Mouse (Mus musculus): ENCODE measurements around the gene Cd101. TPM values are rescaled to one million over a fixed set of nuclear protein-coding genes. Genes with fewer than 3 reads are reported as not detected.

Cd101 gene
- 0.14 and 0.26 TPM in 2 replicates for polyA plus RNA-seq (2015; fragmentation: Nextera tagmentation; extraction: Ambion mirVana)

DNA sequence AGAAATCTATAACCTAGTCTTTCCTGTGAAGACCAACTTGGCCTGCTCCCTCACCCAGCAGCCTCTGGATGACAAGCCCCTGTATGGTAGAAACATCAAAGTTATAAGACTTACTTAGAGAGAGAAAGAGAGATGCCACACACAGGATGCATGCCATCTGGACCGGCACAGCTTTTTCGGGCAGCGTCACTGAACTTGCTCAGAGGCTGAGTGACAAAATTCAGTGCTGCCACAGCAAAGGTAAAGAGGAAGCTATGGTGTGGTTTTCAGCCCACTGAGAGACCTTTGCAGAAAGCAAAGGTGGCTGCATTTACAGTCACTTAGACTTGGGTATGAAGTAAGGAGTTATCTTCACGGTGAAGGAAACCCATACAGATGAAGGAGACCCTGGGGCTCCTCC lies at the start of gene Cd101:
Cd101 (minus strand) TSS at position 218 of the 400 bp plus-strand sequence.
- Histone ChIP-seq H3K4me2 (no peak within 1 kb of the TSS), H3K27ac (no peak within 1 kb of the TSS), H3K4me1 (no peaks in the 10 kb centered on the region), H3K27me3 (replicated peaks) (no peaks in the 10 kb centered on the region), H3K36me3 (no peaks in the 10 kb centered on the region), H3K9ac (no peak within 1 kb of the TSS), H3K4me3 (replicated peaks) (no peak within 1 kb of the TSS), H3K9me3 (no peaks in the 10 kb centered on the region)
- no peak for ATAC-seq (ENCODE audit: insufficient read depth, low FRiP score, low read depth)
- 83% methylated on average over 4 of the region's 4 CpGs for WGBS

DNA sequence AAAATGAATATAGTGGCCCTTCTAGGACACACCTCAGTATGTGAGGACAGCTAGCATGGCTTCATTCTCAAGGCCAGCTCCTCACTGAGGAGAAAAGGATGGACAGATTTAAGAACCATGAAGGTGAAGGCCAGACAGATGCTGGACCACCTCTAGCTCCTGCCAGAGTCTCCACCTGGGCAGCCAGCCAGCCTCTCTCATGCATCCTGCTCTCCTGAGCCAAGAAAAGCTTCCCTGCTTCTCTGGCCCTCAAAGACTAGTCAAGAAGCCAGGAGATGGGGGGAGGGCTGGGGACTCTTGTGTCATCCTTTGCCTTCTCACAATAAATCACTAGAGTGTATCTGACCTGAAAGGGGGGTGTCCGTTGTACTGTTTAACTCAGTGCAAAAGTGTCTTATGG lies 49.0 kb upstream of the Cd101 start:
- 71% methylated on average over 1 of the region's 1 CpGs for WGBS
- no peak overlapping the region for H3K9ac ChIP-seq
- H3K9me3 ChIP-seq = no peaks in the 10 kb centered on the region
- ATAC-seq (ENCODE audit: insufficient read depth, low FRiP score, low read depth) = no peak
- no peaks in the 10 kb centered on the region for H3K27me3 ChIP-seq (replicated peaks)
- no peak overlapping the region for H3K4me3 ChIP-seq (replicated peaks)
- peaks cover 10% of the 10 kb centered on the region; the same call in 1 of the 2 replicates for H3K4me1 ChIP-seq
- no peak overlapping the region for H3K4me2 ChIP-seq
- peaks cover 7% of the 10 kb centered on the region; the same call in 1 of the 2 replicates for H3K36me3 ChIP-seq
- H3K27ac ChIP-seq = no peak overlapping the region

DNA sequence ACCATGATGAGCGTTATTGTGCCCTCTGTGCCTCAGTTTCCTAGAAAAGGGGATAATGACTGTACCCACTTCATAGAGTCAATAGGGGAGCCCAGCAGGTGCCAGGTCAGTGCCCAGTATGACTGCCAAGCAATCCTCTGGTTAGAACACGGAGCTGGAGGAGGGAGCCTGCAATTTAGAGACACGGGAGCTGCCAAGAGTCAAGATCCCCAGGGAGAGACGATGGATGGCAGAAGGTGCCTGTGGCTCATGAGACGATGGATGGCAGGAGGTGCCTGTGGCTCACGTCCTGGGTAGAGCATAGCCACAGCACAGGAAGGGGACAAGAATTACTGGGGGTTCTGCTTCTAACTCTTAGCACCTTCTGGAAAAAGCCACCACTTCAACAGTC lies 48.3 kb upstream of the Cd101 start:
- Histone ChIP-seq H3K4me2 (no peak overlapping the region), H3K36me3 (peaks cover 9% of the 10 kb centered on the region; the same call in 1 of the 2 replicates), H3K27me3 (replicated peaks) (no peaks in the 10 kb centered on the region), H3K27ac (no peak overlapping the region), H3K4me3 (replicated peaks) (no peak overlapping the region), H3K9me3 (no peaks in the 10 kb centered on the region), H3K9ac (no peak overlapping the region), H3K4me1 (peaks cover 12% of the 10 kb centered on the region; the same call in 1 of the 2 replicates)
- ATAC-seq (ENCODE audit: insufficient read depth, low FRiP score, low read depth) = no peak
- whole genome bisulfite sequencing = 77% methylated on average over 6 of the region's 6 CpGs

DNA sequence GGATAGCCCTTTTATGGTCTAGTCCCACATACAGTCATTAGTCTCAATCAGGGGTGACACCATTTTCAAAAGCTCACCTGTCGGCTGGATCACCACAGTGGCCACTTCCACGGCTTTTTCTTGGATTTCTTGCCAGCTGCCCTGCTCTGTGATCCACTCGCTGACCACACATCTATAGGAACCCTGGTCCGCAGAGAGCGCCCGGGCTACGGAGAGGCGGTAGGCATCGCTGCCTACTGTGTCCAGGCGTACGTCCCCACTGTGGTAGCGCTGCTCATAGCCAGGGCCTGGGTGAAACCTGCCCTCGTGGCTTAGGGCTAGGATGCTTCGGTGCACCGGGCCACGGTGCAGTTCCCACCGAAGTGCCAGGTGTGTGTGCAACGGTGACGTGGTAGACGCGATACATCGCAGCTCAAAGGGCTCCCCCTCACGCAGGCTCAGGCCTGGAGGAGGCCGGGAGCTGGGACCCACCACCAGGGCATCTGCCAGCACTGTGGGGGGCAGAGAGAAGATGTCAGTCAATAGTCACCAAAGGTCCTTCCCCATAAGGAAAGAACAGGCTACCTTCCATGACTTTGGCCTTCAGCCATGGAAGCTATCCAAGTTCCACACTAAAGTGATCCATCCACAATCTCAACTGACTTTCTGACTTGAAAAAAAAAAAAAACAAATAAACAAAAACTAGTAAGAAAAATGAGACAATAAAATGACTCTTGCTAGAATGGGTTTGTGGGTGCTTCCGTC lies 47.8 kb upstream of the Cd101 start:
- WGBS = 96% methylated on average over 25 of the region's 25 CpGs
- H3K9ac ChIP-seq = no peak overlapping the region

DNA sequence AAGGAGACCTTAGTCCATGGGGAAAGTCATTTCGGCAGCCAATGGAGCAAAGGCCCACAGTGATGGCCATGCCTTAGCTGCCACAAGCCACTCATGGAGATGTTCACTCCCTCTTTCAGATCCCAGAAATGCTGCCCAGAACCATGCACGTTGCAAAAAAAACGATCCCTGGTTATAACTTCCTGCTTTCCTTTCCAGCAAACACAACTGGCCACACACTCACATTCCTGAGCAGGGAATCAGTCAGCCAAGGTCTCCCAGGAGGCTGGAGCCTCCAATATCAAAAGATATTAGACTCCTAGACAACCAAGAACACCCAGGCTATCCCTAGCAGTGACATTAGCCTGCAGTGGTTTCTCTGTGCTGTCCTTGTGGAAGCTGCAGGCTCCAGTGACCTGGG lies 46.5 kb upstream of the Cd101 start:
- 47% methylated on average over 3 of the region's 3 CpGs for WGBS
- Histone ChIP-seq H3K36me3 (peaks cover 12% of the 10 kb centered on the region; the same call in 1 of the 2 replicates), H3K4me3 (replicated peaks) (no peak overlapping the region), H3K27me3 (replicated peaks) (no peaks in the 10 kb centered on the region), H3K9ac (no peak overlapping the region), H3K4me2 (no peak overlapping the region), H3K4me1 (peaks cover 19% of the 10 kb centered on the region; the same call in 1 of the 2 replicates), H3K9me3 (no peaks in the 10 kb centered on the region), H3K27ac (no peak overlapping the region)
- no peak for ATAC-seq (ENCODE audit: insufficient read depth, low FRiP score, low read depth)

More for the DNA sequence above, 47.8 kb upstream of the Cd101 start:
- H3K27ac ChIP-seq = no peak overlapping the region
- H3K4me2 ChIP-seq = no peak overlapping the region
- H3K4me1 ChIP-seq = peaks cover 15% of the 10 kb centered on the region; the same call in 1 of the 2 replicates
- ATAC-seq (ENCODE audit: insufficient read depth, low FRiP score, low read depth) = no peak
- H3K27me3 ChIP-seq (replicated peaks) = no peaks in the 10 kb centered on the region
- no peak overlapping the region for H3K4me3 ChIP-seq (replicated peaks)
- H3K36me3 ChIP-seq = peaks cover 12% of the 10 kb centered on the region; the same call in 1 of the 2 replicates
- no peaks in the 10 kb centered on the region for H3K9me3 ChIP-seq

DNA sequence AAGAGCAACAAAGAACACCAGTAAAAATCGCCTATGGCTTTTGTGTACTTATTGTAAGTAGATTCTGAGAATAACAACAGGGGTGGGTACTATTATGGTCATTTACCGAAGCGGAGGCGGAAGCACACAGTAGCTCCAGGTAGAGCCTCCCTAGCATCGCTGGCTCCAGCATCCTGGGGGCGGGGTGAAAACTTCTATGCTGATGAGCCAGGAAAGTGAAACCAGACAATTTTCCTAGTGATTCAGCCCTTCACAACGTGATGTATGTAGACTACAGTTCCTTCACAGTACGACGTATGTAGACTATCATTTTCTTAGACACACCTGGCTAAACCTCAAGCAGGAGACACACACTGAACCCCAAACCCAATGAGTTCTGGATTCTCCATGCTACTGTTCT lies 44.0 kb upstream of the Cd101 start:
- H3K9me3 ChIP-seq = no peaks in the 10 kb centered on the region
- H3K27me3 ChIP-seq (replicated peaks) = no peaks in the 10 kb centered on the region
- WGBS = 74% methylated on average over 9 of the region's 9 CpGs
- peaks cover 12% of the 10 kb centered on the region; the same call in 1 of the 2 replicates for H3K36me3 ChIP-seq
- H3K4me3 ChIP-seq (replicated peaks) = no peak overlapping the region
- no peak overlapping the region for H3K9ac ChIP-seq
- H3K4me1 ChIP-seq = peaks cover 25% of the 10 kb centered on the region; the same call in 1 of the 2 replicates
- ATAC-seq (ENCODE audit: insufficient read depth, low FRiP score, low read depth) = no peak
- H3K4me2 ChIP-seq = no peak overlapping the region
- no peak overlapping the region for H3K27ac ChIP-seq

DNA sequence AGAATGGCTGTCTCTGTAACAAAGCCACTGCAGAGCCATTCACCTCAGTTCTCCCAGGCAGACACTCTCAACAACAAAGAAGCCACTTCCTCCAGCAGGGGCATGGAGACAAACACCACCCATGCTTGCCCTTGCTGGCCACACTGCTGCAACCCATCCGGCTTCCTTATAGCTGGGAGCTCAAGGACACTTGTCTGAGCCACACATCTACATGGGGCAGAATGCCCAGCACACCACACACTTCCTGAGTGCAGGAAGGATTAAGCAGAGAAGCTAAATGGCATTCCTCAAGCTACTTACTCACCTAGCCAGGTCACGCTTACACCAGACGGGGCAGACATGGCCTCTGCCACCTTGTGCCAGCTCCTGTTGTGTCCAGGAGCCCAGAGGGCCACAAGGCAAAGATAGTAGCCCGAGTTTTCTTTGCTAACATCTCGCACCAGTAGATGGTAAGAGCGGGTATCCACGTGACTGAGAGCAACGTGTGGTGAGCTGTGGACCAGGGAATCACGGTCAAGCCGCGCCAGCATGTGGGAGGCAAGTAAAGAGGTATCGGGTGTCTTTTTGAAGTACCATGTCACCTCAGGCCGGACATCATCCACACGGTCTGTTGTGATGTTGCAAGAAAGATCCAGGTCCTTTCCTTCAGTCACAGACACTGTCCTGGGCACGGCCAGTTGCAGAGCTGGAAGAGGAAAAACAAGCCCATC lies 43.3 kb upstream of the Cd101 start:
- no peak for ATAC-seq (ENCODE audit: insufficient read depth, low FRiP score, low read depth)
- Histone ChIP-seq H3K4me1 (peaks cover 24% of the 10 kb centered on the region; the same call in 1 of the 2 replicates), H3K27ac (no peak overlapping the region), H3K36me3 (peaks cover 12% of the 10 kb centered on the region; the same call in 1 of the 2 replicates), H3K9ac (no peak overlapping the region), H3K4me2 (no peak overlapping the region), H3K9me3 (no peaks in the 10 kb centered on the region), H3K4me3 (replicated peaks) (no peak overlapping the region), H3K27me3 (replicated peaks) (no peaks in the 10 kb centered on the region)
- WGBS = 84% methylated on average over 15 of the region's 15 CpGs

DNA sequence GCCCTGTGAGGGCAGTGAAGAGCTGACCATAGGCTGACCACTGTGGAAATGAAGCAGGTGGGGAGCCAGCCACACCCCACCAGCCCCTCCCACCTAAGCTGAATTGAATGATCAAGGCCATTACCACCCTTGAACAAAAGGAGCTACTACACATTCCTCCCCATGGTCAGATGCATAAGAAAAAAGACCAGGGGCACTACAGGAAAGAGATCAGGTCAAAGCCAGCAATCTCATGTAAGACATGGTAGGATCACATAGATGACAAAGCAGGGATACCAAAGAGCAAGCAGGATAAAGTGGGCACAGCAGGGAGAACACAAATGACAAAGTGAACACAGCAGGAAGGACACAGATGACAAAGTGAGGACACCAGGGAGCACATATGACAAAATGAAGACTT lies 42.2 kb upstream of the Cd101 start:
- H3K27ac ChIP-seq = peak overlapping the region; percentile 71; the same call in 1 of the 2 replicates
- peaks cover 29% of the 10 kb centered on the region; the same call in 1 of the 2 replicates for H3K4me1 ChIP-seq
- H3K4me3 ChIP-seq (replicated peaks) = no peak overlapping the region
- H3K27me3 ChIP-seq (replicated peaks) = no peaks in the 10 kb centered on the region
- no peak overlapping the region for H3K4me2 ChIP-seq
- H3K9ac ChIP-seq = no peak overlapping the region
- ATAC-seq (ENCODE audit: insufficient read depth, low FRiP score, low read depth) = no peak
- peaks cover 12% of the 10 kb centered on the region; the same call in 1 of the 2 replicates for H3K36me3 ChIP-seq
- H3K9me3 ChIP-seq = no peaks in the 10 kb centered on the region

DNA sequence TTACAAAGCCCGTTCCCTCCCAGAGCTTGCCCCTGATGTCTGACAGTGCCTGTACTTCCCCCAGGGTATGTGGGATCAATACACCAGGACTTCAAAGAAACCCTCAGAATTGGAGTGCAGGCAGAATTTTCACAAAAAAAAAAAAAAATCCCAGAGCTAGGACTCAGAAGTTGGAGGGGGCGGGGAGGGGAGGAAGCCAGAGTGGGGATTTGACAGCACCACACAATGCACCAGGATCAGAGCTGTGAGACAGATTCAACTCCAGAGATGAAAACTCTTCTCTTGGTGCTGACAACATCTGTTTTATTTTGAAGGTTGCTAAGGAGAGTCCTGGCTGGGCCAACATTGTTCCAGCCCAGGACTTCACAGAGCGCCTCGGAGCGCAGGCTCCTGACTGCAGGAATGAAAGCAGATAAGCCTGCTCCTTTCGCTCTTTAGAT lies 41.5 kb upstream of the Cd101 start:
- Histone ChIP-seq H3K27me3 (replicated peaks) (no peaks in the 10 kb centered on the region), H3K36me3 (peaks cover 9% of the 10 kb centered on the region; the same call in 1 of the 2 replicates), H3K4me3 (replicated peaks) (no peak overlapping the region), H3K4me1 (peaks cover 28% of the 10 kb centered on the region; the same call in 1 of the 2 replicates), H3K9me3 (no peaks in the 10 kb centered on the region), H3K9ac (no peak overlapping the region), H3K4me2 (no peak overlapping the region), H3K27ac (peak overlapping the region; percentile 71)
- ATAC-seq (ENCODE audit: insufficient read depth, low FRiP score, low read depth) = no peak
- 37% methylated on average over 6 of the region's 6 CpGs for WGBS

DNA sequence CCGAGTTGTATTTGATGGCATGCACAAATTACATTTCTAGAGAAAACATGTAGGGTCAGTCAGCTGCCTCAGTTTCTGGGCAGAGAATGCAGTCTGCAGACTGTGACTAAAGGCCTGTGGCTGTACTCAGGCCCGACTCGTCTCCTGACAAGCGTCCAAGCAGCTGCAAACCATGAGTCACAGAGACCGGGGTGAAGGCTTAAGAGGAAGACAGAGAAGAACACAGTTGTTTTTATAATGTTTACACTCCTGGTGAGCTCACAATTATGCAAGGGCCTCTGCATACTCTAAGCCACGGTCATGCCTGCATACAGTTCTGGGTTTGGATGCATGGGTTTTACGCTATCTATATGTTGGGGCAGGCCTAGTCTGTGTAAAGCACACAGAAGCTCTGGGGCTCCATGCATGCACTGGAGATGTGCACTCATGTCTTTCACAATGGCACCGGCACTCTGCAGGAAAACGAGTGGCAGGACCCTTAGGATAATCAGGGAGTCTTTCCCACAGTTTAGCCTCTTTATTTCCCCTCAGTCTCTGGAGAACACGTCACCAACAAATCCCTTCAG lies 41.0 kb upstream of the Cd101 start:
- peak overlapping the region; percentile 71 for H3K27ac ChIP-seq
- peak; percentile 62; the same call in 1 of the 2 replicates for ATAC-seq (ENCODE audit: insufficient read depth, low FRiP score, low read depth)

DNA sequence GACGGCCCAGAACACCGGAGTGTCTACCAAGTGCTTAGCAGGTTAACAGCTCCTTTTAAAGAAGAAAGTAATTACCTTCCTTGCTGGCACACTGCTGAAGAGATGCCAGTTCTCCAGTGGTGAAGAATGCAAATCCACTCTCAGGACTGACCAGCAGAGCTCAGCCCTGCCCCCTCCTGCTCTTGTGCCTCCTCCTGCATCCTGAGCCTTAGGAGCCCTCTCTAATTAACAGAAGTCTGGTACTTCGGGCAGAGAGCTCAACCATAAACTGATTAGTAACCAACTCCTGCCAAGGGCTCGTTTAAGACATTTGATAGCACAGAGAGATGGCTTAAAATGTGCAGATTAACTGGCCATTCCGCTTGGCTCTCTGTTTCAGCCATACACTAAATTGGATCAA lies 39.3 kb upstream of the Cd101 start:
- Histone ChIP-seq H3K27ac (no peak overlapping the region), H3K4me2 (no peak overlapping the region), H3K4me1 (peaks cover 25% of the 10 kb centered on the region; the same call in 1 of the 2 replicates), H3K9ac (no peak overlapping the region), H3K36me3 (0 out of 2 replicates have a peak, but pooled peaks cover 6% of the 10 kb centered on the region), H3K27me3 (replicated peaks) (no peaks in the 10 kb centered on the region), H3K4me3 (replicated peaks) (no peak overlapping the region), H3K9me3 (no peaks in the 10 kb centered on the region)
- WGBS = 69% methylated on average over 5 of the region's 5 CpGs
- ATAC-seq (ENCODE audit: insufficient read depth, low FRiP score, low read depth) = no peak

More for the DNA sequence above, 41.0 kb upstream of the Cd101 start:
- 44% methylated on average over 10 of the region's 10 CpGs for WGBS
- no peak overlapping the region for H3K4me2 ChIP-seq
- H3K9ac ChIP-seq = no peak overlapping the region
- no peaks in the 10 kb centered on the region for H3K27me3 ChIP-seq (replicated peaks)
- H3K9me3 ChIP-seq = no peaks in the 10 kb centered on the region
- H3K4me3 ChIP-seq (replicated peaks) = no peak overlapping the region
- H3K4me1 ChIP-seq = peaks cover 25% of the 10 kb centered on the region; the same call in 1 of the 2 replicates
- 0 out of 2 replicates have a peak, but pooled peaks cover 6% of the 10 kb centered on the region for H3K36me3 ChIP-seq

All from stomach, embryonic 15.5 days (tissue).